ENCODE assay signal across 14 mouse cellular contexts in the genomic region with DNA sequence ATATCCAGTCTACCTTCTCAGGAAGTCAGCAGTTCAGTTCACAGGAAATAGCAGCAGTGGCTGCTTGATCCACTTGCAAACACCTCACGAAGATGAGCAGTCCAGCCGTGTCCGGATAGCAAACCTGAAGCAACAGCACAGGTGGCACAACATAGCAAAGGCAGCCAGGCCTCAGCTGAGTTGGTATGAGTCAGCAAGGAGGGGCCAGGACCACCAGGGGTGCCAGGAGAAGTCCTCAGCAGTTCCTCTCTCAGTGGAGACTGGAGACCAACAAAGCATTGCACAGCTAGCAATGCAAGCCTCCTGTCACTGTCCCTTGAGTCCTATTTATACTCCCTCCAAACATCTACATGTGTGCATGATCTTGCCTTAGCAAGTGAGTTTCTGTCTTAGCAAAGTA.
"Had no signal": no experiment of that assay in that cellular context is flagged by ENCODE, and none has a peak within 500 bp of the region (broad histone marks: within the 10 kb centered on the region; RNA-seq: fewer than 3 reads in every experiment).

No protein-coding gene starts in this region.

- H3K27ac ChIP-seq: limb, embryonic 13.5 days; liver, embryonic 12.5 days; liver, embryonic 15.5 days; midbrain, embryonic 13.5 days had no signal

- H3K36me3 ChIP-seq: liver, embryonic 12.5 days; liver, embryonic 15.5 days; midbrain, embryonic 13.5 days had no signal

- H3K27me3 ChIP-seq: limb, embryonic 13.5 days; liver, embryonic 12.5 days; liver, embryonic 15.5 days; midbrain, embryonic 13.5 days had no signal

- H3K9me3 ChIP-seq: liver, embryonic 12.5 days; liver, embryonic 15.5 days; midbrain, embryonic 13.5 days had no signal

- ATAC-seq: intestine, postnatal 0 days; liver, embryonic 12.5 days; midbrain, embryonic 13.5 days had no signal

- H3K4me2 ChIP-seq: limb, embryonic 13.5 days; liver, embryonic 12.5 days; liver, embryonic 15.5 days; midbrain, embryonic 13.5 days had no signal

- H3K9ac ChIP-seq: limb, embryonic 13.5 days; liver, embryonic 12.5 days; liver, embryonic 15.5 days; midbrain, embryonic 13.5 days had no signal

- H3K4me3 ChIP-seq: limb, embryonic 13.5 days; liver, embryonic 12.5 days; liver, embryonic 15.5 days; midbrain, embryonic 13.5 days had no signal

- DNase-seq: kidney, adult 2 months; kidney, postnatal 14 days; kidney, postnatal 4 days; liver; lung, adult 2 months; lung, postnatal 14 days; lung, postnatal 4 days; thymus, adult 18-20 months; thymus, postnatal 36 days had no signal
